Mouse (Mus musculus) C3H10T1/2 (cell line): ENCODE data around the gene Mrps2. TPM values are rescaled to one million over a fixed set of nuclear protein-coding genes. Genes with fewer than 3 reads are reported as not detected.

ENCODE experiments used
- polyA plus RNA-seq, 2 experiments: library from polyadenylated mRNA; unstranded; fragments of >200 nt; fragmentation: generic; extraction: Trizol; gene quantifications; one replicate each; pipeline ENCODE4 v1.2.1; 2012; ENCODE audit warnings: missing spikeins in 2 of 2

Mrps2 gene
- 10 to 100 TPM; 12.9 to 17.0 TPM for polyA plus RNA-seq

DNA sequence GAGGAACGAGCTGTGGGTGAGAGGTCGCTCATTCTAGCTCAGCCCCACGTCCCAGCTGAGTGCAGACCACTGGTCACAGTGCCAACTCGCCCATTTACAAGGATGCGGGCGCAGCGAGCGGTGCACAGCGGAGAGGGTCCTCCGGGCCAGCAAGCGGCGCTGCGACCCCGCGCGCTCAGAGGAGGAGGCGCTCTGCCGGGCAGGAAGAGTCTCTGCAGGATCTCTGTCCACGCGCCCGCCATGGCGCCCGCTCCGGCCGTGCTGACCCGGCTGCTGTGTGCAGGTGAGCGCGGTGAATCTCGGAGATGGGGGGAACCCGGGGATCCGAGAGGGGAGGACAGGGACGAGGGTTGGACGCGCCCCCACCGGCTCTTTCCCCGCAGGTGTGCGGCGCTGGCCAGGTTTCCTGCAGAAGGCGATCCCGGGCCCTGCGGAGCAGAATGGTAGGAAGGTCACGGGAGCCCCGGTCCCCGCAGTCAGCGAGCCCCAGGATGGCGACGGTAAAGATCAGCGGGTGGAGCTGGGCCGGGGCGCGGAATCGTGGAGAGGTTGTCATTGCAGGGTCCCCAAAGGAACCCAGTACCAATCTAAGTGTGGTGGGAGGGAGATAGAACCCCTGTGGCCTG, at the start of gene Mrps2:
Gene Mrps2, plus strand, starts transcription at position 207 of the 626 bp plus-strand sequence.

GRCm38 (mm10) chr2:28446515-28447314, 21.2 kb upstream of the Mrps2 start, which contains the start of gene Ppp1r26:
TSS of gene Ppp1r26 (plus strand) at chr2:28446800.

DNA sequence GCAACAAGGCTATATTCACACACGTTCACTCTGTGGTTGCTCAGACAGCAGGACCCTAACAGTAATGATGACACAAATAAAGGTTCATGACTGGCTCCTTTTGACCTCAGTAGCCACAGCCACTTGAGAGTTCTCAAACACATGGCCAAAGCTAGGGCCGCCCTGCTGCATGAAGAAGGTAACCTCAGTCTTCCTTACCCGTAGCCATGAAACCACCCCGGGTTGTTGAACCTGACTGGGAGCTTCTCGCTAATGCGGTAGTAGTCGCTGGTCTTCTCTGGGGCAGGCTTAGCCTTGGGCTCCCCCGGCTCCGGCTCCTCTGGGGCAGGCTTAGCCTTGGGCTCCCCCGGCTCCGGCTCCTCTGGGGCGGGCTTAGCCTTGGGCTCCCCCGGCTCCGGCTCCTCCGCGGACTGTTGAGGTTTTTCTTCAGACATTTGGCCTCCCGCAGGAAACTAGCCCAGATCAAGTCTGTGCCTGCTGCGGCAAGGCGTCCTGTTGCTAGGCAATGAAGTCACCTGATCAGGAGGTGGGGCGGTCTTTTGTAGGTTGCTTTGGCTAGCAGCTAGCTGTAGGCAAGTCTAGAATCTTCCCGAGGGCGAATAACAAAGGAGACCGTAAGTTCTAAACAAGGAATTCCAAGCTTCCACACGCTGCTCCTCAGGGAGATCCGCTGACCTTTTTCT, 1.9 kb upstream of the Mrps2 start, which contains the start of gene 1700007K13Rik:
Gene 1700007K13Rik, minus strand, starts transcription at position 497 of the 683 bp plus-strand sequence.

DNA sequence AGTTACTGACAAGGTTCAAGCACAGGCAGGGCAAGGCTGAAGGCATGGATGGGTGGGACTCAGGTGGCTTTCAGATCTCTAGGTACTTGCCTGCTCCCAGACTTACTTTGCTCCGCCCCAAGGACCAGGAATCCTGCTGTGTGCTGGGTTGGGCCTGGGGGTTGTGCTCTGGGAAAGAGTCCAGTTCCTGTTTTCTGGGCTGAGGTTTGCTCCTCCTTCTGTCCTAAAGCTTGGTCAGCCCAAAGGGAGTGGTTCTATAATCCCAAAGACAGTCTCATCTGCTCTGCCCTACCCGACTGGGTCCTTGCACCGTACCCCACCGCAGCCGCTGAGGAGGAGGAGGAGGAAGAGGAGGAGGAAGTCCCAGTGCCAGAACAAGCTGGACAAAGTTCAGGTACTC, 28.8 kb downstream of the Mrps2 start, which contains the start of gene Gbgt1:
Gene Gbgt1, plus strand, starts transcription at position 221 of the 400 bp plus-strand sequence.

DNA sequence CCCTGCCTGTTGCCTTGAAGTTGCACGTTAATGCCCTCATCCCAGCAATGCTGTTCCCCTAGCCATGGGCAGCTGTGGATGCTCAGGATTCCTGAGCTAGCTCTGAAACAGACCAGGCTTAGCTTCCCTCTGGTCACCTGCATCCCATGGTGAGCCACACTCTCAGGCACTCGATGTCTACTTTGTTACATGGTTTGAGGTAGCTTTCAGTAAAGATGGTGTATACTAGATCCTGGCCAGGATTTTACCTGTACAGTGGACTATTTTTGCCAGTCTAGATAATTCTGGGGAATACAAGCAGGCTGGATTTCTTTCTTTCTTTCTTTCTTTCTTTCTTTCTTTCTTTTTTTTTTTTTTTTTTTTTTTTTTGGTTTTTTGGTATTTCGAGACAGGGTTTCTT, 37.9 kb downstream of the Mrps2 start, which contains the start of gene Gm10134:
Gene Gm10134, plus strand, starts transcription at position 301 of the 400 bp plus-strand sequence.

DNA sequence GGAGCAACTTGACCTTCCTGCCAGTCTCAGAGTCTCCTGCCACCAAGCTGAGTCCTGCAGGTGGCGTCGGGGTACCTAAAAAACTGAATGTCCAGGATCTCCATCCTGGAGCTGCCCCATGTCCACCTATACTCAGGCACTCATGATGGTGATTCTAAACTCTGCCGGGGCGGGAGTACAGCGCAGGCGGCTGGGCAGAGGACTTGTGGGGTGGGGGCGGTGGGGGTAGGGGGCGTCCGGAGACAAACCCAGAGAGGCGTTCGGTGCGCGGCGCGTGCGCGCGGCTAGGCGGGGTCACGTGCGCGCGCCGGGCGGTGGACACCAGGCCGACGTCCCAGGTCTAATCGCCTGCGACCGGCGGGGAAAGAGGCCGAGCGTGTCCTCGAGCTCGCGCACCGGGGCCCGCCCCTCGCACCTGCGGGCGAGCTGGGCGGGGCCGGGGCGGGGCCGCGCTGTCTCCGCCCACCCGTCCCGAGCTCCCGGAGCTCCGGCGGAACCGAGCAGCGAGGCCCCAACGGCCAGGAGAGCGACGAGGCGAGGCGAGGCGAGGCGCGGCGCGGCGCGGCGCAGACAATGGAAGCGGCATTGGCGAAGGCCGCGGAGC, 45.0 kb downstream of the Mrps2 start, which contains the start of gene Ralgds:
Gene Ralgds, plus strand, starts transcription at position 328 of the 604 bp plus-strand sequence.

Other genes with a start within 250 kb of the Mrps2 start
- under 1 TPM in 1 of 2 experiments, not detected in 1; 0.04 TPM for gene Ppp1r26, start 21.3 kb upstream of the Mrps2 start, polyA plus RNA-seq
- gene 1700007K13Rik, start 1.7 kb upstream of the Mrps2 start, polyA plus RNA-seq: 1 to 10 TPM in 1 of 2 experiments, under 1 TPM in 1; 0.63 to 1.1 TPM
- under 1 TPM in 1 of 2 experiments, not detected in 1; 0.38 TPM for gene Gbgt1, start 28.8 kb downstream of the Mrps2 start, polyA plus RNA-seq
- gene Gm10134, start 38.0 kb downstream of the Mrps2 start, polyA plus RNA-seq: not detected
- gene Ralgds, start 45.1 kb downstream of the Mrps2 start, polyA plus RNA-seq: 10 to 100 TPM in 1 of 2 experiments, 1 to 10 TPM in 1; 4.8 to 61.9 TPM
- under 1 TPM in 1 of 2 experiments, not detected in 1; 0.07 TPM for gene Cel, start 95.3 kb downstream of the Mrps2 start, polyA plus RNA-seq
- gene Gtf3c5, start 115.7 kb downstream of the Mrps2 start, polyA plus RNA-seq: 10 to 100 TPM; 24.3 to 31.8 TPM
- not detected for gene Gfi1b, start 153.9 kb downstream of the Mrps2 start, polyA plus RNA-seq
- gene Tsc1, start 173.2 kb downstream of the Mrps2 start, polyA plus RNA-seq: 1 to 10 TPM; 1.9 to 7.6 TPM
- 1 to 10 TPM; 1.7 to 2.2 TPM for gene Spaca9, start 231.7 kb downstream of the Mrps2 start, polyA plus RNA-seq
- gene Ak8, start 232.1 kb downstream of the Mrps2 start, polyA plus RNA-seq: under 1 TPM; 0.06 to 0.61 TPM